In the genomic region with DNA sequence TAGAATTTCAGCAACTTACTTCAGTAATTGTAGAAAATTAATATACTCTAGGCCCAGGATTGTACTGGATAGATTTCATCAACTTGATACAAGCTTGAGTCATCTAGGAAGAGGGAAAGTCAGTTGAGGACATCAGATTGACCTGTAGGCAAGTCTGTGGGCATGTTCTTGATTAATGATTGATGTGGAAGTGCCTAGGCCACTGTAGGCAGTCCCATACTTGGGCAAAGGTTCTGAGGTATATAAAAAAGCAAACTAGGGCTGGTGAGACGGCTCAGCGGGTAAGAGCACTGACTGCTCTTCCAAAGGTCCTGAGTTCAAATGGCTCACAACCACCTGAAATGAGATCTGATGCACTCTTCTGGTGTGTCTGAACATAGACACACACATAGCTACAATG, we compare ENCODE assay signal across 26 mouse cellular contexts. TPM values are rescaled to one million over a fixed set of nuclear protein-coding genes. Genes with fewer than 3 reads are reported as not detected.
A peak's percentile ranks its signal among the peaks of the same experiment; 100 is the strongest.
DNase-seq lines count a peak whose midpoint lies in the region; ATAC-seq and TF ChIP-seq lines count a peak whose summit lies in the region.
"Had no signal": no experiment of that assay in that cellular context is flagged by ENCODE, and none has a peak within 500 bp of the region (broad histone marks: within the 10 kb centered on the region; RNA-seq: fewer than 3 reads in every experiment).

No protein-coding gene starts in this region.

- peak; percentile 97 for DNase-seq in liver, adult 2 months (ENCODE audit: extremely low read depth, low read depth, low spot score)
- DNase-seq in liver, embryonic 11.5 days (ENCODE audit: low spot score) = no peak
- DNase-seq in kidney, postnatal 14 days = peak; percentile 55
- no peak for DNase-seq in gastrocnemius, adult 8-10 months (ENCODE audit: low spot score in 2 of 2)
- no peak for DNase-seq in adrenal gland, adult (ENCODE audit: inconsistent age in 2 of 2, low spot score in 1 of 2)
- DNase-seq in left cerebral cortex, adult 18-20 months (ENCODE audit: low spot score in 2 of 2) = no peak
- DNase-seq: adrenal gland, postnatal 10 days; cerebellum, adult 2 months; cerebellum, postnatal 25 days; forebrain, postnatal 0 days; heart, postnatal 4 days; layer of hippocampus, postnatal 36 days; lung, adult 2 months; lung, postnatal 14 days; right cerebral cortex, adult 18-20 months; right cerebral cortex, postnatal 4 days; thymus, adult 2 months had no signal

- H3K27ac ChIP-seq in liver, adult 2 months (replicated peaks; ENCODE audit: insufficient read depth, low read depth, low read length) = peak overlapping the region; percentile 27
- no peak overlapping the region for H3K27ac ChIP-seq in liver, embryonic 11.5 days (ENCODE audit: low read depth, low read length)
- no peak overlapping the region for H3K27ac ChIP-seq in intestine, postnatal 0 days (ENCODE audit: low read depth, low read length)
- H3K27ac ChIP-seq: embryonic facial prominence, embryonic 12.5 days; heart, embryonic 10.5 days; hindbrain, embryonic 14.5 days; limb, embryonic 13.5 days; midbrain, embryonic 12.5 days; neural tube, embryonic 15.5 days had no signal

- TF ChIP-seq POLR2A in liver, adult 2 months (IDR thresholded peaks at IDR 0.05; ENCODE audit: extremely low read depth, insufficient read depth, low read length) = no peak

- H3K4me2 ChIP-seq in liver, embryonic 11.5 days = no peak overlapping the region
- H3K4me2 ChIP-seq in intestine, postnatal 0 days (replicated peaks; ENCODE audit: low read depth) = no peak overlapping the region
- H3K4me2 ChIP-seq: embryonic facial prominence, embryonic 12.5 days; hindbrain, embryonic 14.5 days; limb, embryonic 13.5 days; midbrain, embryonic 12.5 days; neural tube, embryonic 15.5 days had no signal

- no peak for TF ChIP-seq CTCF in liver, adult 2 months (IDR thresholded peaks at IDR 0.05; ENCODE audit: low read depth, low read length)
- TF ChIP-seq CTCF in intestine, postnatal 0 days (IDR thresholded peaks at IDR 0.05; ENCODE audit: low read depth) = no peak

- 30% methylated on average over 2 of the region's 2 CpGs for WGBS in liver, adult 2 months
- 83% methylated on average over 2 of the region's 2 CpGs for WGBS in liver, embryonic 11.5 days
- WGBS in intestine, postnatal 0 days = 45% methylated on average over 2 of the region's 2 CpGs

- H3K9ac ChIP-seq in liver, adult 2 months (ENCODE audit: low read depth, low read length) = no peak overlapping the region
- no peak overlapping the region for H3K9ac ChIP-seq in liver, embryonic 11.5 days (ENCODE audit: low read depth, low read length)
- no peak overlapping the region for H3K9ac ChIP-seq in intestine, postnatal 0 days (ENCODE audit: low read depth, low read length)
- H3K9ac ChIP-seq: embryonic facial prominence, embryonic 12.5 days; forebrain, postnatal 0 days; hindbrain, embryonic 14.5 days; limb, embryonic 13.5 days; midbrain, embryonic 12.5 days; neural tube, embryonic 15.5 days had no signal

- no peaks in the 10 kb centered on the region for H3K79me2 ChIP-seq in liver, adult 2 months (ENCODE audit: control insufficient read depth, insufficient read depth, low read length)

- H3K27me3 ChIP-seq in liver, adult 2 months (ENCODE audit: control insufficient read depth, insufficient read depth, low read length) = no peaks in the 10 kb centered on the region
- H3K27me3 ChIP-seq in liver, embryonic 11.5 days (replicated peaks; ENCODE audit: control insufficient read depth, insufficient read depth, low read length) = no peaks in the 10 kb centered on the region
- H3K27me3 ChIP-seq in intestine, postnatal 0 days (replicated peaks; ENCODE audit: control insufficient read depth, insufficient read depth, low read length) = no peaks in the 10 kb centered on the region
- H3K27me3 ChIP-seq: embryonic facial prominence, embryonic 12.5 days; limb, embryonic 13.5 days; midbrain, embryonic 12.5 days; neural tube, embryonic 15.5 days had no signal

- no peaks in the 10 kb centered on the region for H3K36me3 ChIP-seq in liver, adult 2 months (ENCODE audit: control insufficient read depth, insufficient read depth, low read length)
- H3K36me3 ChIP-seq in liver, embryonic 11.5 days (ENCODE audit: control insufficient read depth, insufficient read depth, low read length) = no peaks in the 10 kb centered on the region
- H3K36me3 ChIP-seq in intestine, postnatal 0 days (ENCODE audit: control insufficient read depth, insufficient read depth) = no peaks in the 10 kb centered on the region
- H3K36me3 ChIP-seq: embryonic facial prominence, embryonic 12.5 days; heart, embryonic 10.5 days; limb, embryonic 13.5 days; midbrain, embryonic 12.5 days; neural tube, embryonic 15.5 days had no signal

- H3K4me1 ChIP-seq in liver, adult 2 months (ENCODE audit: control insufficient read depth, insufficient read depth, low read length) = no peaks in the 10 kb centered on the region; the same call in 1 of the 2 replicates
- 0 out of 2 replicates have a peak, but pooled peaks cover 3% of the 10 kb centered on the region for H3K4me1 ChIP-seq in liver, embryonic 11.5 days (replicated peaks; ENCODE audit: control insufficient read depth, insufficient read depth, low read length)
- H3K4me1 ChIP-seq in intestine, postnatal 0 days (replicated peaks; ENCODE audit: control insufficient read depth, insufficient read depth, low read length) = peaks cover 7% of the 10 kb centered on the region; the same call in 1 of the 2 replicates
- H3K4me1 ChIP-seq: embryonic facial prominence, embryonic 12.5 days; heart, embryonic 10.5 days; limb, embryonic 13.5 days; midbrain, embryonic 12.5 days; neural tube, embryonic 15.5 days had no signal

- no peaks in the 10 kb centered on the region for H3K9me3 ChIP-seq in liver, embryonic 11.5 days (ENCODE audit: control insufficient read depth, low read length)
- H3K9me3 ChIP-seq in intestine, postnatal 0 days (ENCODE audit: control insufficient read depth) = no peaks in the 10 kb centered on the region
- H3K9me3 ChIP-seq: embryonic facial prominence, embryonic 12.5 days; heart, embryonic 10.5 days; limb, embryonic 13.5 days; midbrain, embryonic 12.5 days; neural tube, embryonic 15.5 days had no signal

- no peak overlapping the region for H3K4me3 ChIP-seq in liver, adult 2 months (ENCODE audit: insufficient read depth, low read depth, low read length)
- H3K4me3 ChIP-seq in liver, embryonic 11.5 days (ENCODE audit: low read depth, low read length) = no peak overlapping the region
- H3K4me3 ChIP-seq in intestine, postnatal 0 days (ENCODE audit: low read depth, low read length) = no peak overlapping the region
- H3K4me3 ChIP-seq: embryonic facial prominence, embryonic 12.5 days; heart, embryonic 10.5 days; limb, embryonic 13.5 days; midbrain, embryonic 12.5 days; neural tube, embryonic 15.5 days had no signal

- no peak for ATAC-seq in liver, embryonic 11.5 days (replicated peaks; ENCODE audit: low FRiP score)
- peak; percentile 82 for ATAC-seq in intestine, postnatal 0 days
- ATAC-seq: activated CD4-positive, CD25-positive, alpha-beta regulatory T cell, adult 4 months; forebrain, postnatal 0 days; inflammation-experienced regulatory T-cells, adult 6 months had no signal

RNA-seq across cellular contexts. Expression of a gene that starts 12.7 kb away (rescaled TPM):
- total RNA-seq in liver, adult 2 months (2014; rRNA removed) = 53.1 and 65.8 TPM in 2 replicates
- polyA plus RNA-seq in liver, adult 2 months (2012; rRNA removed) = 10.4 and 15.3 TPM in 2 replicates
- 163 and 175 TPM in 2 replicates for polyA plus RNA-seq in liver, embryonic 11.5 days (2014; fragmentation: Nextera tagmentation; extraction: Ambion mirVana)
- 101 and 104 TPM in 2 replicates for polyA plus RNA-seq in intestine, postnatal 0 days (2015; fragmentation: Nextera tagmentation; extraction: Ambion mirVana)
- total RNA-seq in gastrocnemius, adult 8-10 months (2022) = 100 to 1,000 TPM; 185 to 251 (median 205) TPM
- total RNA-seq in left cerebral cortex, adult 18-20 months (2021) = 100 to 1,000 TPM; 208 to 220 TPM

Comparison
In these comparisons a context has a peak if more than half of its experiments do, and no peak if none do; other contexts are left out.
1. DNase-seq: peak in liver, adult 2 months (single experiment) and kidney, postnatal 14 days (single experiment); none in liver, embryonic 11.5 days (single experiment), gastrocnemius, adult 8-10 months (0 of 2), adrenal gland, adult (0 of 2) and left cerebral cortex, adult 18-20 months (0 of 2).